Mouse (Mus musculus) left cerebral cortex, adult 2 months (tissue): ENCODE measurements at regions not wholly inside any gene's neighbourhood (a gene's known extent, or its start where the extent isn't known, plus 50 kb on each side); places are given as distances from the start of the nearest gene placed in this dataset.
A peak's percentile ranks its signal among the peaks of the same experiment; 100 is the strongest.
"Not testable (repeated sequence)": the region's sequence is repeated elsewhere in the genome, so short reads cannot be mapped to it uniquely, and the experiment has no call there.

Source experiments
- DNase-seq, 2 experiments: peaks; one replicate each; pipeline ENCODE4 v3.0.0; 2021 to 2022; ENCODE audit warnings: low spot score in 2 of 2, mixed read lengths in 1 of 2; ENCODE audit errors: extremely low spot score in 1 of 2
- H3K27ac ChIP-seq: fragments of 200-600 bp; 2 replicates; pipeline ENCODE4 v1.8.1; 2022
- H3K4me3 ChIP-seq: fragments of 200-600 bp; 2 replicates; pipeline ENCODE4 v1.8.1; 2022
- CTCF ChIP-seq: fragments of 200-600 bp; IDR thresholded peaks from 2 replicates; pipeline ENCODE4 v1.8.1; 2022; ENCODE audit warnings: antibody characterized with exemption, mild to moderate bottlenecking, moderate library complexity
- intact Hi-C: fragments of 180-260 bp; cut with DNase I; formaldehyde crosslinking; loops from one replicate; pipeline ENCODE4 v1.15.1; 2025

DNA sequence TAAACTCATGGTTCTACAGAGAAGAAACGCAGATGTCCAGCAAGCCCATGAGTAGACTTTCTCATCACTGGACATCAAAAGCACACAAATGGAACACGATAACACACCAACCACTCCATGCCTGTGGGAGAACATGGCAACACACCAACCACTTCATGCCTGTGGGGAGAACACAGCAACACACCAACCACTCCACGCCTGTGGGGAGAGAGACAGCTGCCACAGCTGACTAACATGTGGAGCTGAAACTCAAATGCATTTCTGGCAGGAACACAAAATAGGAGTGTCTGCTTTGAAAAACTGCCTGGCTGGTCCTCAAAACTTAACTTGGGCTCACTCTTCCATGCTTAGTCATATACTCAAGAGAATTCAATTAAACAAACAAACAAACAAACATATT is 88.4 kb upstream of the Prkcq start:
- no peak for DNase-seq
- TF ChIP-seq CTCF: no peak
- Histone ChIP-seq H3K4me3 (no peak overlapping the region), H3K27ac (no peak overlapping the region)
- intact Hi-C loops: no loop called here

DNA sequence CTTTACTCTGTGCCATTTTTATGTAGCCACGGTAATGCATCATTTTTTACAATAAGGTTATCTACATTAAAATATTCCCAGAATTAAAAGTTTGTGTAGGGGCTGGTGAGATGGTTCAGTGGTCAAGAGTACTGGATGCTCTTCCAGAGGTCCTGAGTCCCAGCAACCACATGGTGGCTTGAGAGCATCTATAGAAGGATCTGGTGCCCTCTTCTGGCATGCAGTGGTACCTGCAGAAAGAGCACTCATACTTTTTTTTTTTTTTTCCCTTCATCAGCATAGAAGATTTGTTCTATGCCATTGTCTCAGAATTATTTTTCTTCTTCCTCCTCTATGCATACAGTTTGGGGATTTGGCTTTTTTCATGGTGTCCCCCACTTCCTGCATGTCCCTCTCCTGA is 84.9 kb upstream of the Prkcq start:
- Histone ChIP-seq H3K27ac (no peak overlapping the region), H3K4me3 (no peak overlapping the region)
- TF ChIP-seq CTCF: peak; percentile 67
- peak in 1 of 2 experiments; percentile 14 for DNase-seq
- intact Hi-C loops: no loop called here

DNA sequence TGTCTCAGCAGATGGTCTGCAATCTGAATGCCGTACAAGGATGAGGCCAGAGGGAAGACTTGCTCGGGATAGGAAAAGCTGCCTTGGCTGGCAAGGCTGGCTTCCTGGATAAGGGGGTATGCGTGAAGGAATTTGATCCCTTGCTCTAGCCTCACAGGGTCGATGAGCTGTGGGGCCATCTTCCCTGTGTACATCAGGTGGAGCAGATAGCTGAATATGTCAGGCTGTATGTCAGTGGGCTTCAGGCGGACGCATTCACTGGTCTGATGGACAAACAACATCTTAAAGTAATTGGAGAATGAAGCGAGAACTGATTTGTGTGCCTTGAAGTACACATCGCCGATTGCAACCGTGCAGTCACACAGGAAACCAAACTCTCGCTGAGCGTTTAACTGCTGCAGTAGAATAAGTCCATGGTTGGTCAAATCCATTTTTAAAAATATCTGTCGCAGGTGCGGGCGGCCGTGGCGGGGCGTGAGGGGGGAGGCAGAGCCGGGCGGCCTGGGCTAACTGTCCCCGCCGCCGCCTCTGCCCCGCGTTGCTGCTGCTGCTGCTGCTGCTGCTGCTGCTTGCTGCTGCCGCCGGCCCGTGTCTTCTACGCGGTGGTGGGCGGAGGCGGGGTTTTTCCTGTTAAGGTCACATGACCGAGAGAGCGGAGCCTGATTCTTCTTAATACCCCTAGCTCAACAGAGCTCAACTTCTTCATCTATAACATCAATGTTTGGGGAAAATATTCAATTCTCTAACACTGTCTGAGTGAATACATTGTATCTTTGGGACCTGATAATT is 71.9 kb upstream of the Prkcq start:
- intact Hi-C loops, H3K4me3 ChIP-seq, H3K27ac ChIP-seq, DNase-seq: not testable (repeated sequence)

DNA sequence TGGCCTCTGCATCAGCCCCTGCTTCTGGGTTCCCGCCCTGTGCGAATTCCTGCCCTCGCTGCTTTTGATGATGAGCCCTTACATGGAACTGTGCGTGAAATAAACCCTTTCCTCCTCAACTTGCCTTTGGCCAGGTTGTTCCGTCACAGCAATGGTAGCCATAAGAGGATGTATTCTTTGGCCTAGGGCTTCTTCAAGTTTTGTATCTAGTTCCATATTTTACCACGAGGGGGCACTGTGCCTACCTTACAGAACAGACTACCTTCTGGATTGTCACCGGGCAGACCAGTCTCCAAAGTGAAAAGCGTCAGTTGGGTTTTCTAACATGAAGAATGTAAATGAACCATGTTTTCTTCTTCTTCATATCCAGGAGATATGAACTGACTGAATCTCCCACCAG is 58.7 kb upstream of the Prkcq start:
- TF ChIP-seq CTCF: peak; percentile 80
- H3K4me3 ChIP-seq: no peak overlapping the region
- intact Hi-C loops: loop anchor here (1.0 to 10.0 kb wide), 5 partner anchors 59 to 432 kb away; partner anchors contain the start of gene Prkcq
- no peak overlapping the region for H3K27ac ChIP-seq
- peak; percentile 26 to 51 for DNase-seq

DNA sequence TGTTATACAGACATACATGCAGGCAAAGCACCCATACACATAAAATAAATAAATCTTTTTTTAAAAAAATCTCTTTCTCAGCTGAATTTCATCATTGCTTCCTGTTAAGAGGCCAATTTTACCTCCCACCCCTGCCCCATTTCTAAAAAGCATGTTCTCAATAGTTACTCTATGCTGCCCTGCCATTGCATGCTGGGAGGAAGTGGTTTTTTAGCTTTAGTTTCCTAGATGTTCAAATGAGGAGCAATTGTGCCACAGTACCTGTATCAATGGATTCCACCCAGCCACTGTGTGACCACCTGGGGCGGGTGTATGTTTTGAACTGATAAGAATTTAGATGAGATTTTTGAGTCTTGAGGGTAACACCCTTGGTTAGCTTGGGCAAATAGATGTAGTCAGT is 53.3 kb upstream of the Prkcq start:
- no peak for DNase-seq
- intact Hi-C loops: loop anchor here (10.0 kb wide), 2 partner anchors 136 to 426 kb away; no protein-coding TSS in a partner anchor
- TF ChIP-seq CTCF: no peak
- Histone ChIP-seq H3K4me3 (no peak overlapping the region), H3K27ac (no peak overlapping the region)

DNA sequence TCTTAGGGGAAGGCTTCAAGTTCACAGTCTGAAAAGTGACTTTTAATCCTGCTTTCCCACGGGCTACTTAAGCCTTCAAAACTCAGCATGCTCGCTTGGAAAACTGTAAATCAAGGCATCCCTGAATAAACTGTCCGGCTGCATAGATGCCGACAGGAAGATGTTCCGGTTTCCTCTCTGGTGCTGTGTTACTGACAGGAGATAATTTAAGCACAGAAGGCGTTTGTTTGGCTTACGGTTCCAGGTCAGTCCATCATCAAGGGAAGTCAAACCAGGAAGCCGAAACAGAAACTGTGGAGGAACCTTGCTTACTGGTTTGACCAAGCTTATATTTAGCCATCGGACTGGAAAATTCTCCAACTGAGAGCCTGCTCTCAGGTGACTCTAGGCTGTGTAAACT is 52.6 kb upstream of the Prkcq start:
- no peak for TF ChIP-seq CTCF
- no peak overlapping the region for H3K27ac ChIP-seq
- intact Hi-C loops: loop anchor here (10.0 kb wide), 2 partner anchors 136 to 426 kb away; no protein-coding TSS in a partner anchor

More for the DNA sequence above, 52.6 kb upstream of the Prkcq start:
- H3K4me3 ChIP-seq: no peak overlapping the region
- DNase-seq: no peak
